Mouse (Mus musculus) adrenal gland, postnatal 25 days (tissue): Measurements from ENCODE around the gene Olfr341. TPM values are rescaled to one million over a fixed set of nuclear protein-coding genes. Genes with fewer than 3 reads are reported as not detected.

ENCODE experiments used
- DNase-seq: peaks from one replicate; pipeline ENCODE4 v3.0.0; 2021; ENCODE audit warnings: mixed read lengths
- long read RNA-seq: library from polyadenylated mRNA; stranded (forward); transcript quantifications from one replicate; pipeline ENCODE4 v2.0.0, GENCODE M21; 2021
- total RNA-seq: library from RNA; stranded (reverse); gene quantifications from 2 replicates; pipeline ENCODE4 v1.2.3, GENCODE M21; 2021

The Olfr341 gene
- not detected in 2 replicates for total RNA-seq
- long read RNA-seq: 0 reads

GRCm38 (mm10) chr2:36482368-36482767 is at the start of gene Olfr341:
TSS of gene Olfr341 (minus strand) at chr2:36482468.
- DNase-seq: no peak

GRCm38 (mm10) chr2:36524698-36525097 is 42.4 kb upstream of the Olfr341 start, which contains the start of gene Olfr342:
TSS of gene Olfr342 (plus strand) at chr2:36524998.
- no peak for DNase-seq

- DNase-seq: no peak
Observed at GRCm38 (mm10) chr2:36473634-36474033, 8.6 kb downstream of the Olfr341 start.

- no peak for DNase-seq
Observed at GRCm38 (mm10) chr2:36452287-36452686, 30.0 kb downstream of the Olfr341 start, which contains the start of gene Olfr340. TSS of gene Olfr340 (plus strand) at chr2:36452587.

Other genes with a start within 250 kb of the Olfr341 start
- gene Olfr338, start 108.9 kb downstream of the Olfr341 start, total RNA-seq: not detected in 2 replicates
- not detected in 2 replicates for gene Olfr339, start 63.5 kb downstream of the Olfr341 start, total RNA-seq
- not detected in 2 replicates for gene Olfr340, start 29.9 kb downstream of the Olfr341 start, total RNA-seq
- gene Olfr342, start 42.5 kb upstream of the Olfr341 start, total RNA-seq: not detected in 2 replicates
- gene Olfr344, start 84.2 kb upstream of the Olfr341 start, total RNA-seq: not detected in 2 replicates
- gene Olfr345, start 157.6 kb upstream of the Olfr341 start, total RNA-seq: not detected in 2 replicates
- gene Olfr346, start 203.3 kb upstream of the Olfr341 start, total RNA-seq: not detected in 2 replicates
- not detected in 2 replicates for gene Olfr347, start 249.4 kb upstream of the Olfr341 start, total RNA-seq